In the genomic region with DNA sequence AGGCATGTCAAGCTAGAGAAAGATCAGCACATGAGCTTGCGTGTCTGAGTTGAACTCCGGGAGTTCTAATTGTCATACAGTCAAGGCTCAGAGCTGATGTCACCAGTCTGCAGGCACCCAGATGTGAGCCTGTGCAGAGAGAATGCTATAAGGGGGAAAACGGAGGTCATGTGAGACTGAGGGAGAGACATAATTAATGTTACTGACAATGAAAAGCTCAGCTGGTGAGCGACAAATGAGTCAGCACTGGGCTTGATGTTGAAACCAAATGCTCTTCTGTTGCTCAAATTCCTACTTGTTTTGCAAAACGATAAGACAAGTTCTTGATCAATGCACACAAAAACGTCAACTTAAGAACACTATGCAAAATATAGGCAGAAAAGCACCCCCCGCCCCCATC, we compare ENCODE assay signal across 17 mouse cellular contexts.
DNase-seq lines count a peak whose midpoint lies in the region; ATAC-seq and TF ChIP-seq lines count a peak whose summit lies in the region.
"Had no signal": no experiment of that assay in that cellular context is flagged by ENCODE, and none has a peak within 500 bp of the region (broad histone marks: within the 10 kb centered on the region; RNA-seq: fewer than 3 reads in every experiment).

No protein-coding gene starts in this region.

- no peaks in the 10 kb centered on the region for H3K4me1 ChIP-seq in midbrain, embryonic 11.5 days (ENCODE audit: control insufficient read depth, insufficient read depth, low read length)
- H3K4me1 ChIP-seq in midbrain, embryonic 10.5 days: no peaks in the 10 kb centered on the region
- H3K4me1 ChIP-seq: hindbrain, embryonic 15.5 days had no signal

- no peaks in the 10 kb centered on the region for H3K27me3 ChIP-seq in midbrain, embryonic 11.5 days (ENCODE audit: control insufficient read depth, insufficient read depth, low read length)
- no peaks in the 10 kb centered on the region for H3K27me3 ChIP-seq in midbrain, embryonic 10.5 days (ENCODE audit: low read depth, poor library complexity, severe bottlenecking)
- H3K27me3 ChIP-seq: hindbrain, embryonic 15.5 days; megakaryocyte, embryonic 14.5 days had no signal

- no peak overlapping the region for H3K9ac ChIP-seq in midbrain, embryonic 11.5 days (ENCODE audit: low read length)
- H3K9ac ChIP-seq: hindbrain, embryonic 15.5 days had no signal

- H3K27ac ChIP-seq in midbrain, embryonic 11.5 days (ENCODE audit: low read depth, low read length): no peak overlapping the region
- H3K27ac ChIP-seq in midbrain, embryonic 10.5 days (replicated peaks): no peak overlapping the region
- H3K27ac ChIP-seq: hindbrain, embryonic 15.5 days had no signal

- WGBS in midbrain, embryonic 11.5 days: 86% methylated on average over 7 of the region's 7 CpGs
- WGBS in midbrain, embryonic 10.5 days: 85% methylated on average over 7 of the region's 7 CpGs

- no peak for ATAC-seq in midbrain, embryonic 11.5 days (ENCODE audit: low FRiP score)

- no peak overlapping the region for H3K4me2 ChIP-seq in midbrain, embryonic 11.5 days
- H3K4me2 ChIP-seq: hindbrain, embryonic 15.5 days had no signal

- H3K9me3 ChIP-seq in midbrain, embryonic 11.5 days (ENCODE audit: control insufficient read depth, low read length): no peaks in the 10 kb centered on the region
- no peaks in the 10 kb centered on the region for H3K9me3 ChIP-seq in midbrain, embryonic 10.5 days (replicated peaks)
- H3K9me3 ChIP-seq: hindbrain, embryonic 15.5 days; megakaryocyte, embryonic 14.5 days had no signal

- H3K36me3 ChIP-seq in midbrain, embryonic 11.5 days (ENCODE audit: control insufficient read depth, insufficient read depth, low read length): no peaks in the 10 kb centered on the region
- H3K36me3 ChIP-seq in midbrain, embryonic 10.5 days: no peaks in the 10 kb centered on the region
- H3K36me3 ChIP-seq: hindbrain, embryonic 15.5 days had no signal

- TF ChIP-seq CTCF in brain, embryonic 14.5 days (IDR thresholded peaks at IDR 0.05; ENCODE audit: borderline replicate concordance, extremely low read depth, insufficient read depth, insufficient read length): no peak

- TF ChIP-seq POLR2A in brain, embryonic 14.5 days (IDR thresholded peaks at IDR 0.05; ENCODE audit: borderline replicate concordance, extremely low read depth, insufficient read depth, insufficient read length, poor library complexity, severe bottlenecking): no peak

- H3K4me3 ChIP-seq in midbrain, embryonic 11.5 days (ENCODE audit: low read depth, low read length): no peak overlapping the region
- no peak overlapping the region for H3K4me3 ChIP-seq in midbrain, embryonic 10.5 days
- H3K4me3 ChIP-seq: hindbrain, embryonic 15.5 days; megakaryocyte, embryonic 14.5 days; myocyte had no signal

- DNase-seq in midbrain, embryonic 11.5 days (ENCODE audit: low spot score, missing footprints): peak; percentile 44
- DNase-seq in midbrain, embryonic 10.5 days (ENCODE audit: low spot score): no peak
- peak; percentile 52 for DNase-seq in adipocyte (ENCODE audit: low spot score)
- peak; percentile 20 for DNase-seq in brain, embryonic 14.5 days (ENCODE audit: low read depth)
- DNase-seq in mesoderm, embryonic 11.5 days (ENCODE audit: low read depth, low spot score): peak; percentile 16
- no peak for DNase-seq in urinary bladder, postnatal 25 days (ENCODE audit: low spot score)
- no peak for DNase-seq in yolk sac, embryonic 10.5 days (ENCODE audit: low spot score)
- no peak for DNase-seq in cerebellum, postnatal 25 days
- DNase-seq: cerebellum, postnatal 36 days; heart, adult 11 months; kidney, adult 2 months; layer of hippocampus, postnatal 36 days; right cerebral cortex, postnatal 25 days; thymus, postnatal 25 days had no signal

Comparison
In these comparisons a context has a peak if more than half of its experiments do, and no peak if none do; other contexts are left out.
1. DNase-seq: peak in midbrain, embryonic 11.5 days (single experiment), adipocyte (single experiment), brain, embryonic 14.5 days (single experiment) and mesoderm, embryonic 11.5 days (single experiment); none in midbrain, embryonic 10.5 days (single experiment), urinary bladder, postnatal 25 days (single experiment), yolk sac, embryonic 10.5 days (single experiment) and cerebellum, postnatal 25 days (0 of 2).